Mouse (Mus musculus): ENCODE results near the gene Mdh1b.
A peak's percentile ranks its signal among the peaks of the same experiment; 100 is the strongest.

The Mdh1b gene

GRCm38 (mm10) chr1:63658016-63658415 is 72.1 kb downstream of the Mdh1b start:
- peak; percentile 80 to 82 for DNase-seq

Data from kidney, postnatal 4 days (tissue).